Mouse (Mus musculus) megakaryocyte, embryonic 14.5 days (primary cell): ENCODE data around the gene Nek11.

Experiments
- FLI1 ChIP-seq: IDR thresholded peaks from 2 replicates; pipeline ENCODE4 v1.6.1; 2012; ENCODE audit warnings: low read length, inconsistent platforms, mixed read lengths
- GATA1 ChIP-seq: IDR thresholded peaks from 3 replicates; pipeline ENCODE4 v1.6.1; 2012; ENCODE audit warnings: mixed read lengths, low read length, inconsistent platforms, borderline replicate concordance

DNA sequence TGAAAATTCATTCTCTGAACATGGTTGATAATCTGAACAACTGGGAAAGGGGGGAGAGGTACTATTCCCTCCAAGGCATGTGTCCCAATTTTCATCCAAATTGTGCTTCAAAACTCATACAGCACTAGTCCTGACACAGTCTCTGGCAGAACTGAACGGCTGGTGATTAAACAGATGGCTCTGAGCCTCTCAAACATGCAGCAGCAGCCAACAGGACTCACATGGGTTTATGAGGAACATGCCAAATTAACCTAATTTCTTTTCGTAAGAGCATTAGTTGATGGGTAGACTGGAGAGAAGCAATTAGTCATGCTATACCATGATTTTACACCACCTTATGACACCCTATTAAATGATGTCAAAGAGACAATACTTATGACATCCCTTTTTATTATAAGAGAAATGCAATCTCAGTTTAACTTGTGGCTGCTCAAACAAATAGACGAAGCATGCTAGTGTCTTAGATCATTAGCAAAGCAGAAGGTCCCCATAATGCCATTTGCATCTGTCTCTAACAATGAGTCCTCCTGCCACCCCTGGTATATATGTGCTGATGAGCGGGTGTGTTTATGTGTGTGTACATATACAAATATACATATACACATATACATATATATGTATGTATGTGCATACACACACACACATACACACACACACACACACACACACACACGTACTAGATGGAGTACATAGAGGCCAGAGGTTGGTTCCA lies 31.6 kb downstream of the Nek11 start:
- TF ChIP-seq GATA1 (no peak), FLI1 (no peak)
